Mouse (Mus musculus): Measurements from ENCODE around the gene Naa80.

DNA sequence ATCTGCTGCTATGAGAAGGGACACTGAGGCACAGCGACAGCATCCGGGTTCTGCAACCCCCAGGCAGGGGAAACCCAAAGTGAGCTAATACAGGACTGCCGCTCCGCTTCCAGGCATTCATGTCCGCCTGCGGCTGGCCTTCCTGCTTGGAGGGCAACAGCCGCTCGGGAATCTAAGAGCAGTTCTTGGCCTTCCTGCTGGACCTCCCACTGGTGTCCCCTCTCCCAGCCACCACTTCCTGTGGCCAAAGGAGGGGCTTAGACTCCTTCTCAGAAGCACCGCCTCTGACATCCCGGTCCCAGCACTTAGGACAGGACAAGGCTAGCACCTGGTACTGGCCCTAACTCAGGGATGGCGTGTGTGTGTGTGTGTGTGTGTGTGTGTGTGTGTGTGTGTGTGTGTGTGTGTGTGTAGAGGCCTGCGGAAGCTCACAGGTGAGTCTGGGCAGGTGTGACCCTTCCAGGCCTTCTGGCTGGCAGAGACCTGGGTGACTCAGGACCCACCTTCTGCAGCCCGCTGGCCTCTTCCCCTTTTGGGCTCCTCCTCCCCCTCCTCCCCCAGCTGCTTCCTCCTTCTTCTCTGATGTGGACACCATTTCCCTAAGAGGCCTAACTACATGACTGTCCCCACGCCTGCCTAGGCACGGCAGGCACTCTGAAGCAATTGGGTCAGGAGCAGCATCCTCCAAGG is 50.2 kb downstream of the Naa80 start:
- no peak for TF ChIP-seq CTCF (IDR thresholded peaks at IDR 0.05; ENCODE audit: borderline replicate concordance, insufficient read depth, low read depth, low read length)
- no peak for TF ChIP-seq POLR2A (IDR thresholded peaks at IDR 0.05; ENCODE audit: borderline replicate concordance, insufficient read depth, low read length)
